Mouse (Mus musculus): ENCODE results near the gene Acvr1. TPM values are rescaled to one million over a fixed set of nuclear protein-coding genes. Genes with fewer than 3 reads are reported as not detected.

The Acvr1 gene
- polyA plus RNA-seq, 1 experiment from 2014 or later, result 5.2 TPM

DNA sequence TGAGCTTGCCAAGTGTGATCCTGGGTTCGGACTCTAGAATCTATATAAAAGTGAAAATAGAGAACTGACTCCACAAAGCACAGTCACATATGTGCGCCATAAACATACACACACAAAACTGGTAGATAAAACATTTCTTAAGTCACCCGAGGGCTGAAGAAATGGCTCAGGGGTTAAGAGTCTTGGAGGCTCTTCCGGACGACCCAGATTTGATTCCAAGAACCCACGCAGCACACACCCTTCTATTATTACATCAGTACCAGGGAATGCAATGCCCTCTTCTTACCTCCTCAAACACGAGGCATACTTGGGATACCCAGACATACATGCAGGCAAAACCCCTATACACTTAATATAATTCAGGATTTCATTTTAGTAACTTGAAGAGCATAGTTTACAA, 97.1 kb downstream of the Acvr1 start, which contains the start of gene Gm17409:
Gene Gm17409, plus strand, starts transcription at position 301 of the 400 bp plus-strand sequence.
- Histone ChIP-seq H3K27me3 (ENCODE audit: insufficient read depth, low read length) (no peaks in the 10 kb centered on the region), H3K4me1 (ENCODE audit: insufficient read depth, low read length) (no peaks in the 10 kb centered on the region), H3K36me3 (ENCODE audit: insufficient read depth, low read length) (peaks cover 48% of the 10 kb centered on the region), H3K4me3 (ENCODE audit: low read length) (no peak within 1 kb of the TSS), H3K27ac (ENCODE audit: low read length) (no peak within 1 kb of the TSS), H3K4me2 (replicated peaks; ENCODE audit: low read depth, low read length) (no peak within 1 kb of the TSS), H3K9ac (replicated peaks; ENCODE audit: low read length) (no peak within 1 kb of the TSS), H3K9me3 (ENCODE audit: low read length) (peaks cover 13% of the 10 kb centered on the region)
- 90% methylated on average over 7 of the region's 7 CpGs for WGBS
- no peak for ATAC-seq (ENCODE audit: low FRiP score, low TSS enrichment)

DNA sequence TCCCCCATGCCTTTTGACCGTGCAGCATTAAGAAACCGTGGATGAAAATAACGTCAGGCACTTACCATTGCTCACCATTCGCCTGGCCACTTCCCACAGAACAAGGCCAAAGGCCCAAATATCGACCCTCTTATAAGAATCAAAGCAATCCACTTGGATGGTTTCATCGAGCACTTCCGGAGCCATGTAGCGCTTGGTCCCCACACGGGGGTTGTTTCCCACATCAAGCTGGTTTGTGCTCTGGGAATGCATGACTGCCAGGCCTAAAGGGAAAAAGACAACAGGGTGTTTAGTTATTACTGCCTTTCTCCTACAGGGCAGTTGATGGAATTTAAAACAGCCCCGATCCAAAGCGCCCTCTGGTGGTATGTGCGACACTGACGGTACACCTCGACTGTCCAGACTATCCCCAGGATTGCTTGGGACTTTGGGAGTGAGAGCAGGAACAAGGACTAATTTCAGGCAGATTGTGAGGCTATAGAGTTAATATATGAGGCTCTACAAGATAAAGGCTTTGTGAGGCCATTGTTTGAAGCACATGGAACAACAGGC, 108.1 kb downstream of the Acvr1 start:
- Histone ChIP-seq H3K27ac (ENCODE audit: low read length) (no peak overlapping the region), H3K27me3 (ENCODE audit: insufficient read depth, low read length) (no peaks in the 10 kb centered on the region), H3K4me3 (ENCODE audit: low read length) (no peak overlapping the region), H3K4me1 (ENCODE audit: insufficient read depth, low read length) (no peaks in the 10 kb centered on the region), H3K36me3 (ENCODE audit: insufficient read depth, low read length) (peaks cover 37% of the 10 kb centered on the region), H3K9ac (replicated peaks; ENCODE audit: low read length) (no peak overlapping the region), H3K9me3 (ENCODE audit: low read length) (no peaks in the 10 kb centered on the region), H3K4me2 (replicated peaks; ENCODE audit: low read depth, low read length) (no peak overlapping the region)
- 84% methylated on average over 14 of the region's 14 CpGs for WGBS
- ATAC-seq (ENCODE audit: low FRiP score, low TSS enrichment), result no peak

DNA sequence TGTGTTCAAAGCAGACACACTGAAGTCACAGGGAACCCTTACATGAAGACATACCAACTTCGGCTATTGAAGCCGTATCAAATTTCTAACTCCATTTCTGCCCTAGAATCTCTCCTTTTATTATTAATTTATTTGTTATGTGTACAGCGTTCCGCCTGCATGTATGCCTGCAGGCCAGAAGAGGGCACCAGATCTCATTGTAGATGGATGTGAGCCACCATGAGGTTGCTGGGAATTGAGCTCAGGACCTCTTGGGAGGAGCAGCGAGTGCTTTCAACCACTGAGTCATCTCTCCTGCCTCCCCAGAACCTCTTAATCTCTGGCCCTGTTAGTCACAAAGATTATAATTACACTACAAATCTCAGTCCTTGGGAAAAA, 109.5 kb downstream of the Acvr1 start:
- no peaks in the 10 kb centered on the region for H3K27me3 ChIP-seq (ENCODE audit: insufficient read depth, low read length)
- H3K36me3 ChIP-seq (ENCODE audit: insufficient read depth, low read length), result peaks cover 28% of the 10 kb centered on the region
- no peaks in the 10 kb centered on the region for H3K9me3 ChIP-seq (ENCODE audit: low read length)
- H3K27ac ChIP-seq (ENCODE audit: low read length), result no peak overlapping the region
- no peaks in the 10 kb centered on the region for H3K4me1 ChIP-seq (ENCODE audit: insufficient read depth, low read length)
- WGBS, result 92% methylated on average over 5 of the region's 5 CpGs
- H3K4me3 ChIP-seq (ENCODE audit: low read length), result no peak overlapping the region
- ATAC-seq (ENCODE audit: low FRiP score, low TSS enrichment), result no peak
- H3K9ac ChIP-seq (replicated peaks; ENCODE audit: low read length), result no peak overlapping the region
- H3K4me2 ChIP-seq (replicated peaks; ENCODE audit: low read depth, low read length), result no peak overlapping the region

DNA sequence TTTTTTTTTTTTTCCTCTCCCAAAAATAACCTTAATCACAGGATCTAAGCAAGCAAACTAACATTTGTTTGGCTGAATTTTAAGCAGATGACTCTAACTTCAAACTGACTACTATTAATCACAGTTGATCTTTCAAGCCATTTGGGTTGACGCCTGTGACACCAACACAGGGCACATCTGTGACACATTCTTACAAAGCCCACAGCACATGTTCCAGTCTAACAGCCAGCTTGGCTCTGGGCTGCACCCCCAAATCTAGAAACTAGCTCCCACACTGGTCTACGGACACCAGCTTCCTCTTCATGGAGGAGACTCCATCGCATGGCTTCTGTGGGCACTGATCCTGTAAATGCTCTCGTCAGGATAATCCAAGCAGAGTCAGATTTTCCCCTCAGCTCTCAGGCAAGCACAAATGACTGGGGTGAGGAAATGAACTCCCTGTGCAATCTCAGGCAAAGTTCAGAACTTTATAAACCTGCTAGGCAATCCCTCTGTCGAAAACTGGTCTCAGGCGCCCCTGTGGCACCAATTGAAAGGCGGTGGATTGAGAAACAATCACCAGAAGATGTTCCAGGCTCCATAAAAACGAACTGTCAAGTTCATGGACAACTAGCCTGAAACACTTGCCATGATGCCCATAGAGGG, 110.0 kb downstream of the Acvr1 start:
- H3K27me3 ChIP-seq (ENCODE audit: insufficient read depth, low read length), result no peaks in the 10 kb centered on the region
- no peak for ATAC-seq (ENCODE audit: low FRiP score, low TSS enrichment)
- WGBS, result 85% methylated on average over 8 of the region's 8 CpGs
- peaks cover 24% of the 10 kb centered on the region for H3K36me3 ChIP-seq (ENCODE audit: insufficient read depth, low read length)
- no peak overlapping the region for H3K9ac ChIP-seq (replicated peaks; ENCODE audit: low read length)
- H3K9me3 ChIP-seq (ENCODE audit: low read length), result no peaks in the 10 kb centered on the region
- H3K27ac ChIP-seq (ENCODE audit: low read length), result no peak overlapping the region
- H3K4me1 ChIP-seq (ENCODE audit: insufficient read depth, low read length), result no peaks in the 10 kb centered on the region
- H3K4me3 ChIP-seq (ENCODE audit: low read length), result no peak overlapping the region
- H3K4me2 ChIP-seq (replicated peaks; ENCODE audit: low read depth, low read length), result no peak overlapping the region

DNA sequence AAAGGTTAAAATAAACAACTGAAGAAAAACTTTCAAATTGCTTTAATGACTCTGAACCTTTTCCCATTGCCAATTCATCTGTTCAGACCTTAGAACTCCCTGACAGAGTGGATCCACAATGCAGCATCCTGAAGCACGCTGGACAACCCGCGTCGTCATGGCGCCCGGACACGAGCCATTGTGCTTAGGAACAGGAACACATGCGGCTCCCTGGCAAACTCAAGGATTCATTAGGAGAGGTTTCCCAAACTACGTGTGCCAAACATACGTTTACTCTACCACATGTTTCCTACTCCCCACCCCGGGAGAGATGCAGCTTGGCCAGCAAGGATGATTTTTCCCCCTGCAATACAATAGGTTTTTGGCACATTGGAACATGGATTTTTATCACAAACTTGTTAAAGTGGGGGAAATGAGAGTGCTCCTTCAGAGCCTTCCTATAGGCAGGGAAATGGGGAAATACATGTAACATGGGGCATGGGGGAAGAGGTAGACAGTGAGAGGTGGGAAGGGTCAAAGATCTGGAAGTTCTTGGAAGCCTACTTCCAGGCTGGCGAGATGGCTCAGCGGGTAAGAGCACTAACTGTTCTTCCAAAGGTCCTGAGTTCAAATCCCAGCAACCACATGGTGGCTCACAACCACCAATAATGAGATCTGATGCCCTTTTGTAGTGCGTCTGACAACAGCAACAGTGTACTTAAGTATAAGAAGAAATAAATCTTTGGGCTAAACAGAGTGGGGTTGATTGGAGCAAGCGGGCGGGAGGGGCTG, 112.7 kb downstream of the Acvr1 start:
- Histone ChIP-seq H3K4me3 (ENCODE audit: low read length) (no peak overlapping the region), H3K36me3 (ENCODE audit: insufficient read depth, low read length) (peaks cover 15% of the 10 kb centered on the region), H3K9ac (replicated peaks; ENCODE audit: low read length) (no peak overlapping the region), H3K9me3 (ENCODE audit: low read length) (no peaks in the 10 kb centered on the region), H3K4me2 (replicated peaks; ENCODE audit: low read depth, low read length) (no peak overlapping the region), H3K4me1 (ENCODE audit: insufficient read depth, low read length) (no peaks in the 10 kb centered on the region), H3K27ac (ENCODE audit: low read length) (no peak overlapping the region), H3K27me3 (ENCODE audit: insufficient read depth, low read length) (no peaks in the 10 kb centered on the region)
- ATAC-seq (ENCODE audit: low FRiP score, low TSS enrichment), result no peak
- WGBS, result 89% methylated on average over 16 of the region's 16 CpGs

DNA sequence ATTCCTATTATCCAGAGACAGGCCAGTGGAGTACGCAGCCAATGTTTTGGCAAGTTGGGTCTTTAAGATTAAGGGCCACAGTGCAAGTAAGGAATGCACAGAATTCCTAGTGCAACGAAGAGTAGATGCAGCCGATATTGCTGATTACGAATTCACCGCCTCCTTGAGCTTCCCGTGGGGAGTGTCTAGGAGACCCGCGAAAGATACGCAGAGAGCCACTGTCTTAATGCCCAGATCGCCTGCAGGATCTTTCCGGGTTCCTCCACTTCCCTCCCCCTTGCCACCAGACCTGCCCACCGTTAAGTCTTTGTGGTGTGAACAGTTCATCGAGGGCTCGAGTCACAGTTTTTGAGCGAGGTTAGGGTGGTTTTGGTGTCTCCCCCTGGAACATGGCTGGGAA, 120.0 kb downstream of the Acvr1 start:
- Histone ChIP-seq H3K9me3 (ENCODE audit: low read length) (no peaks in the 10 kb centered on the region), H3K36me3 (ENCODE audit: insufficient read depth, low read length) (peaks cover 27% of the 10 kb centered on the region), H3K27me3 (ENCODE audit: insufficient read depth, low read length) (no peaks in the 10 kb centered on the region), H3K9ac (replicated peaks; ENCODE audit: low read length) (no peak overlapping the region), H3K27ac (ENCODE audit: low read length) (no peak overlapping the region), H3K4me2 (replicated peaks; ENCODE audit: low read depth, low read length) (no peak overlapping the region), H3K4me3 (ENCODE audit: low read length) (no peak overlapping the region), H3K4me1 (ENCODE audit: insufficient read depth, low read length) (no peaks in the 10 kb centered on the region)
- ATAC-seq (ENCODE audit: low FRiP score, low TSS enrichment), result no peak
- 93% methylated on average over 15 of the region's 15 CpGs for WGBS

DNA sequence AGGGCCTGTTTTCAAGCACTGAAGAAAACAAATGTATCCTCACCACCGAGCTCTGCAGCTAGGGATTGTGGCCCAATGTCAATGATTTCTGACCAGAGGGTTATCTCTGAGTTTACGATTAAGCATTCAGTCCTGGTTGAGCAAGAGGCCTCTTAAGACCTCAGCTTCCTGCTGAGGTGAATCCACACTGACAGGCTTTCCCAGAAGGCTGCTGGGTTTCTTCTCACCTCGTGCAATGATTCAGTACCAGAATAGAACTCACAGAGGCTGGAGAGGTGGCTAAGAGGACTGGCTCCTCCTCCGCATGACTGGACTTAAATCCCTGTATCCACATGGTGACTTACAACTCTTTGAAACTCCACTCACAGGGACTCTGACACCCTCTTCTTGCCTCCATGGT, 123.8 kb downstream of the Acvr1 start:
- no peak for ATAC-seq (ENCODE audit: low FRiP score, low TSS enrichment)
- no peak overlapping the region for H3K4me3 ChIP-seq (ENCODE audit: low read length)
- H3K9ac ChIP-seq (replicated peaks; ENCODE audit: low read length), result no peak overlapping the region
- H3K36me3 ChIP-seq (ENCODE audit: insufficient read depth, low read length), result peaks cover 23% of the 10 kb centered on the region
- no peak overlapping the region for H3K4me2 ChIP-seq (replicated peaks; ENCODE audit: low read depth, low read length)
- H3K27me3 ChIP-seq (ENCODE audit: insufficient read depth, low read length), result no peaks in the 10 kb centered on the region
- no peaks in the 10 kb centered on the region for H3K4me1 ChIP-seq (ENCODE audit: insufficient read depth, low read length)
- no peak overlapping the region for H3K27ac ChIP-seq (ENCODE audit: low read length)
- WGBS, result 76% methylated on average over 4 of the region's 4 CpGs
- H3K9me3 ChIP-seq (ENCODE audit: low read length), result no peaks in the 10 kb centered on the region

DNA sequence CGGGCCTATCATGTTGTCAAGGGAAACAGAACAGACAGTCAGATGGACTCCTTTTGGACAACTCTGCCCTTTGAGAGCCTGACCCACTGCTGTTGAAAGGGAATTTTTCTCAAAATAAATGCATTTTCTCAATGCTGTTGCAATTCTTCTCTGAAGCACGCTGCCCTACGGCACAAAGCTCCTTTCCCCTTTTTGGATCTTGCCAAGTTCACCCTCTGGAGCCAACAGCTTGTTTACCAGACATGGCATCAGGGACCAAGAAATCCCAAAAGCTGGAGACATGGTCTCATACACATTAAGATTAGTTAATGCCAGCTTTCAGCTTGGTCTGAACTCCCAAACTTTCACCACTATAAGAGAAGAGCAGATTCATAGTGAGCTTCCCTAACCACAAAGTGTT, 130.0 kb downstream of the Acvr1 start:
- H3K9ac ChIP-seq (replicated peaks; ENCODE audit: low read length), result no peak overlapping the region
- ATAC-seq (ENCODE audit: low FRiP score, low TSS enrichment), result no peak
- no peaks in the 10 kb centered on the region for H3K27me3 ChIP-seq (ENCODE audit: insufficient read depth, low read length)
- 93% methylated on average over 3 of the region's 3 CpGs for WGBS
- no peak overlapping the region for H3K27ac ChIP-seq (ENCODE audit: low read length)
- H3K4me1 ChIP-seq (ENCODE audit: insufficient read depth, low read length), result no peaks in the 10 kb centered on the region
- H3K9me3 ChIP-seq (ENCODE audit: low read length), result no peaks in the 10 kb centered on the region
- H3K36me3 ChIP-seq (ENCODE audit: insufficient read depth, low read length), result 0 out of 2 replicates have a peak, but pooled peaks cover 2% of the 10 kb centered on the region
- H3K4me3 ChIP-seq (ENCODE audit: low read length), result no peak overlapping the region
- H3K4me2 ChIP-seq (replicated peaks; ENCODE audit: low read depth, low read length), result no peak overlapping the region

DNA sequence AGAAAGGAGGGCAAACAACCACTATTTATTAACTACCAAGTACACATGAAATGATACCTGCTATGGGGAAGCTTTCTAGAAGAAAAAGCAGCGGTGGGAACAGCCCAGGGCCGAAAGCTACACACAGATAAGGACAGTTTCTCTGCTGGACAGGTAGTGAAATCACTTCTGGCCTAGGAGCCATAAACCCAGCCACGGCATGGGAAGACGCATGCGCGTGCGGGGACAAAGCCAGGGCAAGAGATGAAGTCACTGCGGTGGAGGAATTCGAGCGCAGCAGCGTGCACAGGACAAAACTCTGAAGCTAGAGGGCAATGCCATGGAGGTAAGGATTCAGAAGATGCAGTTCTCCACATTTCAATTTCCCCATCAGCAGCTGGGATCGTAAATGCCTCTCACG, 131.4 kb downstream of the Acvr1 start:
- Histone ChIP-seq H3K4me2 (replicated peaks; ENCODE audit: low read depth, low read length) (no peak overlapping the region), H3K27me3 (ENCODE audit: insufficient read depth, low read length) (no peaks in the 10 kb centered on the region), H3K9me3 (ENCODE audit: low read length) (no peaks in the 10 kb centered on the region), H3K4me3 (ENCODE audit: low read length) (no peak overlapping the region), H3K4me1 (ENCODE audit: insufficient read depth, low read length) (no peaks in the 10 kb centered on the region), H3K36me3 (ENCODE audit: insufficient read depth, low read length) (0 out of 2 replicates have a peak, but pooled peaks cover 2% of the 10 kb centered on the region), H3K27ac (ENCODE audit: low read length) (no peak overlapping the region), H3K9ac (replicated peaks; ENCODE audit: low read length) (no peak overlapping the region)
- ATAC-seq (ENCODE audit: low FRiP score, low TSS enrichment), result no peak
- 88% methylated on average over 13 of the region's 13 CpGs for WGBS

DNA sequence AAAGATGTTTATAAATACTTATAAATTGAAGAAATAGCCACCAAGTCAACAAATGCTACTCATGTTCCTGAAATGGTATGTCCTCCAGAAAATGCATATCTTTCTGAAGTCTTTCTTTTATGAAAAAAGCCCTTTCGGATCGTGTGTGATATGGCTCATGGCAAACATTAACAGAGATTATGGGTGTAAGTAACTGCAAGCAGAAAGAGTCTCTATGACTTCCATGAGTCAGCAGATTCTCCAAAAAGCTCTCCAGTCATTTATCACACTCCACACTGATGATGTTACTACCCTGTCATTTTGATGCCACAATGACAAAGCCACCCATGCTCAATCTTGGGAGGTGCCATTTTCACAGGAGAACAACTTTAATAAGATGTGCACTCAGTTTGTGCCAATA, 132.5 kb downstream of the Acvr1 start:
- no peaks in the 10 kb centered on the region for H3K9me3 ChIP-seq (ENCODE audit: low read length)
- no peaks in the 10 kb centered on the region for H3K27me3 ChIP-seq (ENCODE audit: insufficient read depth, low read length)
- ATAC-seq (ENCODE audit: low FRiP score, low TSS enrichment), result no peak
- 78% methylated on average over 2 of the region's 2 CpGs for whole genome bisulfite sequencing
- H3K9ac ChIP-seq (replicated peaks; ENCODE audit: low read length), result no peak overlapping the region
- 0 out of 2 replicates have a peak, but pooled peaks cover 2% of the 10 kb centered on the region for H3K36me3 ChIP-seq (ENCODE audit: insufficient read depth, low read length)
- H3K27ac ChIP-seq (ENCODE audit: low read length), result no peak overlapping the region
- no peak overlapping the region for H3K4me3 ChIP-seq (ENCODE audit: low read length)
- no peaks in the 10 kb centered on the region for H3K4me1 ChIP-seq (ENCODE audit: insufficient read depth, low read length)
- no peak overlapping the region for H3K4me2 ChIP-seq (replicated peaks; ENCODE audit: low read depth, low read length)

Measured in kidney, embryonic 16.5 days (tissue).